Mouse (Mus musculus): ENCODE measurements around the gene Plcb4.

GRCm38 (mm10) chr2:135904791-135905190 is 246.0 kb downstream of the Plcb4 start:
- no peak for TF ChIP-seq MAFK (IDR thresholded peaks at IDR 0.05; ENCODE audit: insufficient read depth, low read depth, low read length)
- no peak for TF ChIP-seq CHD2 (IDR thresholded peaks at IDR 0.05; ENCODE audit: low read depth, low read length)
- no peak for TF ChIP-seq HCFC1 (IDR thresholded peaks at IDR 0.05; ENCODE audit: borderline replicate concordance, insufficient read depth, low read length)
- no peak for TF ChIP-seq ZNF384 (IDR thresholded peaks at IDR 0.05; ENCODE audit: low read depth, low read length)
